ENCODE assay signal across 19 mouse cellular contexts in genomic region chr11:77958932-77959331, GRCm38 (mm10). TPM values are rescaled to one million over a fixed set of nuclear protein-coding genes. Genes with fewer than 3 reads are reported as not detected.
DNase-seq lines count a peak whose midpoint lies in the region; ATAC-seq lines count a peak whose summit lies in the region.
"Had no signal": no experiment of that assay in that cellular context is flagged by ENCODE, and none has a peak within 500 bp of the region (broad histone marks: within the 10 kb centered on the region; RNA-seq: fewer than 3 reads in every experiment).

No protein-coding gene starts in this region.

- no peak for ATAC-seq in embryonic facial prominence, embryonic 13.5 days (ENCODE audit: insufficient number of reproducible peaks, insufficient read depth, low FRiP score, low TSS enrichment, low read depth)
- ATAC-seq in neural tube, embryonic 13.5 days (ENCODE audit: low read depth): no peak
- ATAC-seq in hindbrain, embryonic 13.5 days (ENCODE audit: low FRiP score): no peak
- ATAC-seq: activated CD4-positive, CD25-positive, alpha-beta regulatory T cell, adult 4 months; Patski had no signal

- no peak overlapping the region for H3K4me2 ChIP-seq in embryonic facial prominence, embryonic 13.5 days
- H3K4me2 ChIP-seq in neural tube, embryonic 13.5 days: no peak overlapping the region
- H3K4me2 ChIP-seq in hindbrain, embryonic 13.5 days: no peak overlapping the region
- H3K4me2 ChIP-seq: limb, embryonic 13.5 days; liver, embryonic 15.5 days had no signal

- no peaks in the 10 kb centered on the region; the same call in 1 of the 2 replicates for H3K4me1 ChIP-seq in embryonic facial prominence, embryonic 13.5 days
- peaks cover 24% of the 10 kb centered on the region for H3K4me1 ChIP-seq in embryonic facial prominence, embryonic 10.5 days
- peaks cover 44% of the 10 kb centered on the region for H3K4me1 ChIP-seq in neural tube, embryonic 13.5 days (replicated peaks)
- peaks cover 56% of the 10 kb centered on the region for H3K4me1 ChIP-seq in hindbrain, embryonic 13.5 days (replicated peaks)
- H3K4me1 ChIP-seq: limb, embryonic 13.5 days; liver, embryonic 15.5 days had no signal

- H3K27ac ChIP-seq in embryonic facial prominence, embryonic 13.5 days: no peak overlapping the region
- no peak overlapping the region for H3K27ac ChIP-seq in embryonic facial prominence, embryonic 10.5 days (replicated peaks)
- H3K27ac ChIP-seq in neural tube, embryonic 13.5 days (replicated peaks): no peak overlapping the region
- 0 out of 2 replicates have a peak overlapping the region, but pooled peaks have one; percentile 52 for H3K27ac ChIP-seq in hindbrain, embryonic 13.5 days
- H3K27ac ChIP-seq: limb, embryonic 13.5 days; liver, embryonic 15.5 days had no signal

- no peaks in the 10 kb centered on the region for H3K36me3 ChIP-seq in embryonic facial prominence, embryonic 13.5 days
- no peaks in the 10 kb centered on the region for H3K36me3 ChIP-seq in embryonic facial prominence, embryonic 10.5 days (replicated peaks)
- peaks cover 15% of the 10 kb centered on the region for H3K36me3 ChIP-seq in neural tube, embryonic 13.5 days
- peaks cover 13% of the 10 kb centered on the region for H3K36me3 ChIP-seq in hindbrain, embryonic 13.5 days
- H3K36me3 ChIP-seq: limb, embryonic 13.5 days; liver, embryonic 15.5 days had no signal

- no peaks in the 10 kb centered on the region for H3K9me3 ChIP-seq in embryonic facial prominence, embryonic 13.5 days
- no peaks in the 10 kb centered on the region for H3K9me3 ChIP-seq in embryonic facial prominence, embryonic 10.5 days
- H3K9me3 ChIP-seq in neural tube, embryonic 13.5 days: no peaks in the 10 kb centered on the region
- no peaks in the 10 kb centered on the region for H3K9me3 ChIP-seq in hindbrain, embryonic 13.5 days
- H3K9me3 ChIP-seq: limb, embryonic 13.5 days; liver, embryonic 15.5 days had no signal

- H3K27me3 ChIP-seq in embryonic facial prominence, embryonic 13.5 days: peaks cover 26% of the 10 kb centered on the region
- peaks cover 86% of the 10 kb centered on the region for H3K27me3 ChIP-seq in embryonic facial prominence, embryonic 10.5 days (replicated peaks; ENCODE audit: low read depth, poor library complexity, severe bottlenecking)
- H3K27me3 ChIP-seq in neural tube, embryonic 13.5 days: peaks cover 92% of the 10 kb centered on the region
- peaks cover 93% of the 10 kb centered on the region for H3K27me3 ChIP-seq in hindbrain, embryonic 13.5 days

- no peak overlapping the region for H3K4me3 ChIP-seq in embryonic facial prominence, embryonic 13.5 days
- no peak overlapping the region for H3K4me3 ChIP-seq in embryonic facial prominence, embryonic 10.5 days
- no peak overlapping the region for H3K4me3 ChIP-seq in neural tube, embryonic 13.5 days
- no peak overlapping the region for H3K4me3 ChIP-seq in hindbrain, embryonic 13.5 days
- H3K4me3 ChIP-seq: limb, embryonic 13.5 days; liver, embryonic 15.5 days had no signal

- 0 out of 2 replicates have a peak overlapping the region, but pooled peaks have one; percentile 37 for H3K9ac ChIP-seq in embryonic facial prominence, embryonic 13.5 days
- H3K9ac ChIP-seq in neural tube, embryonic 13.5 days: peak overlapping the region; percentile 32; the same call in 1 of the 2 replicates
- peak overlapping the region; percentile 35; the same call in 1 of the 2 replicates for H3K9ac ChIP-seq in hindbrain, embryonic 13.5 days
- H3K9ac ChIP-seq: limb, embryonic 13.5 days; liver, embryonic 15.5 days had no signal

- no peak for DNase-seq in embryonic facial prominence, embryonic 10.5 days (ENCODE audit: low spot score)
- no peak for DNase-seq in neural tube, embryonic 10.5 days (ENCODE audit: extremely low spot score, low spot score)
- no peak for DNase-seq in spleen, adult 18-20 months
- no peak for DNase-seq in gastrocnemius, adult 18-20 months (ENCODE audit: low spot score)
- no peak for DNase-seq in left cerebral cortex, adult 11 months (ENCODE audit: low spot score)
- DNase-seq: adrenal gland, postnatal 25 days; heart, adult 18-20 months; kidney, adult 2 months; kidney, postnatal 14 days; lung, postnatal 10 days had no signal

- 66% methylated on average over 9 of the region's 9 CpGs for WGBS in embryonic facial prominence, embryonic 13.5 days
- 74% methylated on average over 9 of the region's 9 CpGs for WGBS in embryonic facial prominence, embryonic 10.5 days
- WGBS in neural tube, embryonic 13.5 days: 65% methylated on average over 9 of the region's 9 CpGs
- WGBS in hindbrain, embryonic 13.5 days: 61% methylated on average over 9 of the region's 9 CpGs

RNA-seq across cellular contexts. Expression of gene Phf12, which starts 23.6 kb away (rescaled TPM):
- 19.8 and 22.7 TPM in 2 replicates for polyA plus RNA-seq in embryonic facial prominence, embryonic 13.5 days (2015; fragmentation: Nextera tagmentation; extraction: Ambion mirVana)
- 20.5 and 21.6 TPM in 2 replicates for polyA plus RNA-seq in embryonic facial prominence, embryonic 10.5 days (2016; fragmentation: Nextera tagmentation; extraction: Ambion mirVana)
- polyA plus RNA-seq in neural tube, embryonic 13.5 days (2015; fragmentation: Nextera tagmentation; extraction: Ambion mirVana): 15.6 and 19.8 TPM in 2 replicates
- 18.9 and 21.2 TPM in 2 replicates for polyA plus RNA-seq in hindbrain, embryonic 13.5 days (2015; fragmentation: Nextera tagmentation; extraction: Ambion mirVana)
- total RNA-seq in gastrocnemius, adult 18-20 months (2021): 10 to 100 TPM; 13.9 to 14.3 TPM

RNA-seq across cellular contexts. Expression of gene Sez6, which starts 28.3 kb away (rescaled TPM):
- polyA plus RNA-seq in embryonic facial prominence, embryonic 13.5 days (2015; fragmentation: Nextera tagmentation; extraction: Ambion mirVana): 1.5 and 2.6 TPM in 2 replicates
- polyA plus RNA-seq in embryonic facial prominence, embryonic 10.5 days (2016; fragmentation: Nextera tagmentation; extraction: Ambion mirVana): 2.3 and 2.5 TPM in 2 replicates
- polyA plus RNA-seq in neural tube, embryonic 13.5 days (2015; fragmentation: Nextera tagmentation; extraction: Ambion mirVana): 95.2 and 104 TPM in 2 replicates
- polyA plus RNA-seq in hindbrain, embryonic 13.5 days (2015; fragmentation: Nextera tagmentation; extraction: Ambion mirVana): 112 and 121 TPM in 2 replicates
- total RNA-seq in gastrocnemius, adult 18-20 months (2021): under 1 TPM; 0.12 to 0.16 TPM
- total RNA-seq: megakaryocyte, adult 5-6 weeks; neutrophil, adult 5-6 weeks had no signal
- polyA plus RNA-seq: Patski had no signal

Comparison
In these comparisons a context has a peak if more than half of its experiments do, and no peak if none do; other contexts are left out.
1. RNA of gene Sez6, which starts 28.3 kb away (polyA plus RNA-seq): 112 to 121 TPM in hindbrain, embryonic 13.5 days and 95.2 to 104 TPM in neural tube, embryonic 13.5 days; 1.5 to 2.6 TPM in embryonic facial prominence, embryonic 13.5 days and 2.3 to 2.5 TPM in embryonic facial prominence, embryonic 10.5 days; every median in the first group is over 10 times any median in the second.
2. Peak in every context shown above with its lines, with median percentiles within 50 percentile points of each other: H3K9ac ChIP-seq.